Mouse (Mus musculus) megakaryocyte, embryonic 14.5 days (primary cell): ENCODE measurements around the gene Dhodh.

ENCODE experiments used
- FLI1 ChIP-seq: IDR thresholded peaks from 2 replicates; pipeline ENCODE4 v1.6.1; 2012; ENCODE audit warnings: low read length, inconsistent platforms, mixed read lengths
- GATA1 ChIP-seq: IDR thresholded peaks from 3 replicates; pipeline ENCODE4 v1.6.1; 2012; ENCODE audit warnings: mixed read lengths, low read length, inconsistent platforms, borderline replicate concordance

GRCm38 (mm10) chr8:109565498-109566333, 42.8 kb downstream of the Dhodh start, which contains the start of the genes Dhx38 and Txnl4b:
- TF ChIP-seq GATA1, result no peak
- TF ChIP-seq FLI1, result peak; percentile 100
